Mouse (Mus musculus) liver, embryonic 13.5 days (tissue): ENCODE data around the gene Heatr4. TPM values are rescaled to one million over a fixed set of nuclear protein-coding genes. Genes with fewer than 3 reads are reported as not detected.

Experiments used
- ATAC-seq: fragments of 200-750 bp; cut with Nextera tagmentation; 2 replicates; pipeline ENCODE4 v1.8.0; 2017; ENCODE audit warnings: low read depth, mild to moderate bottlenecking, moderate number of reproducible peaks, moderate library complexity
- DNase-seq: peaks from one replicate; pipeline ENCODE4 v3.0.0; 2022
- H3K27ac ChIP-seq: fragments of 300-500 bp; sonication (generic); 2 replicates; pipeline ENCODE4 v1.5.1; 2015; ENCODE audit warnings: moderate library complexity, mild to moderate bottlenecking, inconsistent platforms
- H3K27me3 ChIP-seq: fragments of 300-500 bp; sonication (generic); 2 replicates; pipeline ENCODE4 v1.6.1; 2015; ENCODE audit warnings: mild to moderate bottlenecking, inconsistent platforms
- H3K36me3 ChIP-seq: fragments of 300-500 bp; sonication (generic); 2 replicates; pipeline ENCODE4 v1.6.1; 2015; ENCODE audit warnings: mild to moderate bottlenecking, inconsistent platforms
- H3K4me1 ChIP-seq: fragments of 300-500 bp; sonication (generic); replicated peaks from 2 replicates; pipeline ENCODE4 v1.6.1; 2015; ENCODE audit warnings: inconsistent platforms
- H3K4me2 ChIP-seq: fragments of 300-500 bp; sonication (generic); 2 replicates; pipeline ENCODE4 v1.6.1; 2015; ENCODE audit warnings: inconsistent platforms, mild to moderate bottlenecking, moderate library complexity
- H3K4me3 ChIP-seq: fragments of 300-500 bp; sonication (generic); replicated peaks from 2 replicates; pipeline ENCODE4 v1.5.1; 2015; ENCODE audit warnings: mild to moderate bottlenecking, inconsistent platforms
- H3K9ac ChIP-seq: fragments of 300-500 bp; sonication (generic); 2 replicates; pipeline ENCODE4 v1.6.1; 2015; ENCODE audit warnings: mild to moderate bottlenecking, inconsistent platforms
- H3K9me3 ChIP-seq: fragments of 300-500 bp; sonication (generic); replicated peaks from 2 replicates; pipeline ENCODE4 v1.6.1; 2016; ENCODE audit warnings: inconsistent platforms
- WGBS: fragments of 180-500 bp; shearing (Covaris S2); methylation state at CpG from one replicate; pipeline ENCODE4 v1.1.7; 2015; ENCODE audit not compliant: insufficient replicate concordance; 5-methylcytosine and 5-hydroxymethylcytosine counted together
- polyA plus RNA-seq: library from polyadenylated mRNA; unstranded; fragments of >200 nt; fragmentation: Nextera tagmentation; extraction: Ambion mirVana; gene quantifications from 2 replicates; pipeline ENCODE4 v1.2.1, GENCODE M21; 2015

Heatr4 gene
- polyA plus RNA-seq, 1 experiment from 2014 or later = not detected

- ATAC-seq (no peak), DNase-seq (no peak)
- no peaks in the 10 kb centered on the region for H3K9me3 ChIP-seq
- H3K9ac ChIP-seq = no peak overlapping the region
- H3K4me3 ChIP-seq = no peak overlapping the region
- no peaks in the 10 kb centered on the region for H3K27me3 ChIP-seq
- no peak overlapping the region for H3K4me2 ChIP-seq
- H3K36me3 ChIP-seq = peaks cover 3% of the 10 kb centered on the region; the same call in 1 of the 2 replicates
- no peak overlapping the region for H3K27ac ChIP-seq
- 59% methylated on average over 1 of the region's 1 CpGs for WGBS
- H3K4me1 ChIP-seq = peaks cover 27% of the 10 kb centered on the region
These were observed 69.9 kb downstream of the Heatr4 start for GRCm38 (mm10) chr12:83914797-83915196.

GRCm38 (mm10) chr12:83914202-83914740 lies 70.4 kb downstream of the Heatr4 start:
- no peak for ATAC-seq
- Histone ChIP-seq H3K27ac (no peak overlapping the region), H3K4me3 (no peak overlapping the region), H3K9me3 (no peaks in the 10 kb centered on the region), H3K27me3 (no peaks in the 10 kb centered on the region), H3K4me1 (peaks cover 24% of the 10 kb centered on the region), H3K4me2 (no peak overlapping the region), H3K36me3 (peaks cover 3% of the 10 kb centered on the region; the same call in 1 of the 2 replicates), H3K9ac (no peak overlapping the region)
- DNase-seq = no peak
- 82% methylated on average over 4 of the region's 4 CpGs for WGBS

DNA sequence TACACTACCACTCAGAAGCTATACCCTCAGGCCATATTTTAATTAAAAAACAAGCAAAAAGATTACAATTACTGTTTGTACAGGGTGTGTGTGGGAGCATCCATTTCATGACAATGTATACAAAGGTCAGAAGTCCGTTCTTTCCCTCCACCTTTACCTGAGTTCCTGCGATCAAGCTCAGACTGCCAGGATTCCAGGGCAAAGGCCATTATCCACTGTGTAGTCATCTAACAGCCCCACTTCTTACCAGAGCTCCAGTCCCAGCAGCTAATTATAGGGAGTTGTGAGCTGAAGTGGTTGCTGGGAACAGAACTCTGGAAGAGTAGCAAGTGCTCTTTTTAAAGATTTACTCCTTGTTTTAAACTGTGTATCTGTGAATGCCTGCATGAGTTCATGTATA lies 74.2 kb downstream of the Heatr4 start:
- WGBS = 78% methylated on average over 2 of the region's 2 CpGs
- H3K36me3 ChIP-seq = 0 out of 2 replicates have a peak, but pooled peaks cover 3% of the 10 kb centered on the region
- H3K27ac ChIP-seq = peak overlapping the region; percentile 49
- H3K9me3 ChIP-seq = no peaks in the 10 kb centered on the region
- H3K4me3 ChIP-seq = no peak overlapping the region
- no peak overlapping the region for H3K9ac ChIP-seq
- ATAC-seq = peak; percentile 41; the same call in 1 of the 2 replicates
- no peaks in the 10 kb centered on the region for H3K27me3 ChIP-seq
- H3K4me2 ChIP-seq = 0 out of 2 replicates have a peak overlapping the region, but pooled peaks have one; percentile 17
- DNase-seq = no peak
- peaks cover 24% of the 10 kb centered on the region for H3K4me1 ChIP-seq

Other genes with a start within 250 kb of the Heatr4 start
- 0.60 and 0.67 TPM in 2 replicates for gene Papln, start 221.2 kb downstream of the Heatr4 start, polyA plus RNA-seq
- 11.8 and 16.3 TPM in 2 replicates for gene Numb, start 62.9 kb downstream of the Heatr4 start, polyA plus RNA-seq
- 9.3 and 9.8 TPM in 2 replicates for gene Riox1, start 34.2 kb downstream of the Heatr4 start, polyA plus RNA-seq
- 14.7 and 16.1 TPM in 2 replicates for gene Acot2, start 3.0 kb upstream of the Heatr4 start, polyA plus RNA-seq
- gene Acot1, start 24.6 kb upstream of the Heatr4 start, polyA plus RNA-seq = 28.2 and 34.7 TPM in 2 replicates
- gene Acot4, start 53.5 kb upstream of the Heatr4 start, polyA plus RNA-seq = 6.7 and 7.9 TPM in 2 replicates
- gene Gm49366, start 54.1 kb upstream of the Heatr4 start, polyA plus RNA-seq = 0.46 TPM in 1 of 2 replicates, not detected in the other
- 4.2 and 4.7 TPM in 2 replicates for gene Acot3, start 67.3 kb upstream of the Heatr4 start, polyA plus RNA-seq
- gene Acot5, start 84.5 kb upstream of the Heatr4 start, polyA plus RNA-seq = not detected in 2 replicates
- gene Acot6, start 115.8 kb upstream of the Heatr4 start, polyA plus RNA-seq = 0.40 and 0.51 TPM in 2 replicates
- 0.23 and 0.27 TPM in 2 replicates for gene Dnal1, start 129.5 kb upstream of the Heatr4 start, polyA plus RNA-seq
- 0.14 TPM in 1 of 2 replicates, not detected in the other for gene Pnma1, start 163.6 kb upstream of the Heatr4 start, polyA plus RNA-seq
- gene Elmsan1, start 234.0 kb upstream of the Heatr4 start, polyA plus RNA-seq = 3.7 and 4.4 TPM in 2 replicates